Mouse (Mus musculus) layer of hippocampus, adult 9-11 months (tissue): ENCODE data around the gene Bag6.

Experiments used
- DNase-seq: peaks from one replicate; pipeline ENCODE4 v3.0.0; 2022

Gene Bag6

DNA sequence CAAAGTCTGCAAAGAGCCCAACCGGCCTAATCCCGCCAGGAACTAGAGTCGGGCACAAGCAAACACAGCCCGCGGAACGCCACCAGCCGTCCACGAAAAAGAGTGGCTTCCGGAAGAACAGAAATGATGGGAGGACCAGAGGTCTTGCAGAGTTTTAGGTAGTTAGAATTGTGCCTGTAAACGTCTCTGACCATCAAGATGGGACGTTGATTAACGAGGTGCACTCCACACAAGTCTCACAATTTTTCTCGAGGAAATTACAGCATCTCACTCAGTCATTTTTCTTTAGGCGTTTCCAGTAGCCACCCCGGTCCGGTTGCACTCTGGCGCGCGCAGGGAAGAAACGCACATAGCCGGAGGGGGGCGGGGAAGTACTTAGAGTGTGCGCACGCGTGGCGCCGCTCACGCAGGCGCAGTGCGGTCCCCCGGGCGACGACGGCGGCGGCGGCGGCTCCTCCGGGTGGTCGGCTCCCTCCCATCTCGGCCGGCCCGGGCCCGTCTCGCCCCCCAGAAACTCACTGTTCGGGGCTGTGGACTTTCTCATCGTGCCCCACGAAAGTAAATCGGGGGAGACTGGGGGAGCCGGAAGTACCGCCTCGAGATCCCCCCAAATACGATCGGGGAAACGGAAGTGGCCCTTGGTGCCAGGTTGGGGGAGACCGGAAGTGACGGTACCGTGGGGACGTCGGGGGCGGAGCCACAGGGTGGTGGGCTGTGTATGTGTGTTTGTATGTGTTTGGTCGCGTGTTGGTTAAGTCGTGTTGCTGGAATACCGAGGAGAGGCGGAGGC, at the start of gene Bag6:
Bag6 (plus strand) TSS at position 378 of the 790 bp plus-strand sequence.
- DNase-seq = peak; percentile 94

DNA sequence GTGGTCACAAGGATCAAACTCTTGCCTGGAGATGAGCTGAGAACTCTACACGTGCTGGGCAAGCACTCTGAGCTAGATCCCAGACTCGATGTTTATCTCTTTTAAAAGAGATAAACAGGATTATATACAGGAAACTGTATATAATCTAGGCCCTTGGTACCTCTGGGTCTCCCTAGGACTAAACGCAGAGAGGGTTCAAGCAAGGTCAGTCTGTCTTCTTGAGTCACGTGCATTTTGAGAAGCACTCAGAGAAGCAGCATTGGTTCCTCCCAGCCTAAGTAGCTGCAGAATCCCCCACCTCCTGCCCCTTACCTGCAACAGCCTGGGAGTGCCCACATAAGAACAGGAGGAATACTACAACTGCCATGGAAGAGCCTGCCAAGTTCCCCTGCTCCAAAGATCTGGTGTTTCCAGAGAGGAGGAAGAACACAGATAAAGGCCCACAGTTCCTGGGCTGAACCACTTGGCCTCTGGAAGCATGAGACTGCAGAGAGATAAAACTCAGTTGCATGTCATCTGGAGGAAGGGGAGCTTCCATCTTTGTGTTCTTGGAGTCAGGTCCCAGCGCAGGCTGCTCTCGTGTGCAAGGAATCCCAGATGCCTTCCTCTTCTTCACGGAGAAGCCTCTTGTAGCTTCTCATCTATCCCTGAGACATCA, 49.6 kb upstream of the Bag6 start, which contains the start of gene Ly6g6f:
Ly6g6f (minus strand) TSS at position 403 of the 658 bp plus-strand sequence.
- no peak for DNase-seq

DNA sequence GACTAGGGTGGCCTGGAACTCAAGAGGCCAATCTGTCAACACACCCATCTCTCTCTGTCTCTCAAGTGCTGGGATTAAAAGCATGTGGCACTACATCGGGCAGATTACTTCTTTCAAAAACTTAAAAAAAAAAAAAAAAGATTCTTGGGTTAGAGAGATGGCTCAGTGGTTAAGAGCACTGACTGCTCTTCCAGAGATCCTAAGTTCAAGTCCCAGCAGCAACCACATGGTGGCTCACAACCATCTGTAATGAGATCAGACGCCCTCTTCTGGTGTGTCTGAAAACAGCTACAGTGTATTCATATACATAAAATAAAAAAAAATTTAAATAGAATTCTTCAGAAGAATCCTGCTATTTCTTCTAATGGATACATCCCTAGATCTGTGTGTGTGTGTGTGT, 46.8 kb upstream of the Bag6 start:
- DNase-seq = no peak

DNA sequence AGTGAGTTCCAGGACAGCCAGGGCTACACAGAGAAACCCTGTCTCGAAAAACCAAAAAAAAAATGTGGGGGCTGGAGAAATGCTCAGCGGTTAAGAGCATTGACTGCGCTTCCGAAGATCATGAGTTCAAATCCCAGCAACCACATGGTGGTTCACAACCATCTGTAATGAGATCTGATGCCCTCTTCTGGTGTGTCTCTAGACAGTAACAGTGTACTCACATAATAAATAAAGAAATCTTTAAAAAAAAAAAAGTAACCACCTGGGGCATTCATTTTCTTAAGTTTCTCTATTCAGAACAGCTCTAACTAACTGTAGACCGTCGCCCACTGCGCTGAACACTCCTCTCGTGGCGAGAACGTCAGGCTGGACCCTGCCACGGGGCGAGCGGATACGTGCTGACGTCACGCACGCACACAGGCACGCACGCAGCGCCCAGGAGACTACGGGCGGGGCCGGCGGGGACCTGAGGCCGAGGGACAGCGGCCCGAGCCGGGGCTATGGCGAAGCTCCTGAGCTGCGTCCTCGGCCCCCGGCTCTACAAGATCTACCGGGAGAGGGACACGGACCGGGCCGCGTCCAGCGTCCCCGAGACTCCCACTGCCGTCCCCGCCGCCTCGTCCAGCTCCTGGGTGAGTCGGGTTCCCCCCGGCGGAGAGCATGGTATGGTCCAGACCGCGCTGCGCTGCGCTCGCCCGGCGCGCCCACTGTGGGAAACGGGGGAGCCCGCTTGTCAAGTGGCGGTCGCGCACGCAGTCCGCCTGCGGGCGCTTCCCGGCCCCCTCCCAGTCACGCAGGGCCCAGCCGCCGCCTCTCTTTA, 45.9 kb upstream of the Bag6 start, which contains the start of gene Abhd16a:
Abhd16a (plus strand) TSS at position 439 of the 820 bp plus-strand sequence.
- peak; percentile 95 for DNase-seq

DNA sequence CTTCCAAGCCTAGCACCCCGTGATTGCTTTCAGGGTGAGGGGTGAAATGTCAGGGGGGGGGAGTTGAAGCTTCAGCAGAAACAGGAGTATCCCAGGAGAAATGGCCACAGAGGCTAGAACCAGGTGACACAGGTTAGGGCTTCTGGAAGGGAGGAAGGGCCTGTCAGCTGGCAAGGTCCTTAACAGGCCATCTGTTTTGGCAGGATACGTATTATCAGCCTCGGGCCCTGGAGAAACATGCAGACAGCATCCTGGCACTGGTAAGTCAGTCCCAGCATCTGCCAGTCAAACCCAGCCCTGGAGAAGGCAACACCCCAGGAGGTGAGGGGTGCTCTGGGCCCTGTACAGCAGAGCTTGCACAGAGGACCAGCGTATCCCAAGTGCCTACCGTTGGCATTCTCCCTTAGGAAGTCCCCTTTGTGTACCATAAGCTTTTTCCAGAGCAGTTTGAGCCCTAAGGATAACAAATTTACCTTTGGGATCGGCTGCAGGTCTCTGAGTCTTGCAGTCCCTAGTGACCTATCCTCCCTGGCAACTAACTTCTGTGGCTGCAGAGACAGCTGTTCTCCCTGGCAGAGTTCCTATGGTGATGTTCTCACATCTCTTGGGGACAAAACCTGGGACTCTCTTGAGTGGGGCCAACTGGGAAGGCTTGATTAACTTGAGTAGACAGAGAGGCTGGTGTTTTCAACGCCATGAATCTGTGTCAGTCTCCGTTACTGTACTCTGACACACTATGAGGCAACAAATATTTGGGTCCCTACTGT, 44.6 kb upstream of the Bag6 start:
- DNase-seq = no peak

DNA sequence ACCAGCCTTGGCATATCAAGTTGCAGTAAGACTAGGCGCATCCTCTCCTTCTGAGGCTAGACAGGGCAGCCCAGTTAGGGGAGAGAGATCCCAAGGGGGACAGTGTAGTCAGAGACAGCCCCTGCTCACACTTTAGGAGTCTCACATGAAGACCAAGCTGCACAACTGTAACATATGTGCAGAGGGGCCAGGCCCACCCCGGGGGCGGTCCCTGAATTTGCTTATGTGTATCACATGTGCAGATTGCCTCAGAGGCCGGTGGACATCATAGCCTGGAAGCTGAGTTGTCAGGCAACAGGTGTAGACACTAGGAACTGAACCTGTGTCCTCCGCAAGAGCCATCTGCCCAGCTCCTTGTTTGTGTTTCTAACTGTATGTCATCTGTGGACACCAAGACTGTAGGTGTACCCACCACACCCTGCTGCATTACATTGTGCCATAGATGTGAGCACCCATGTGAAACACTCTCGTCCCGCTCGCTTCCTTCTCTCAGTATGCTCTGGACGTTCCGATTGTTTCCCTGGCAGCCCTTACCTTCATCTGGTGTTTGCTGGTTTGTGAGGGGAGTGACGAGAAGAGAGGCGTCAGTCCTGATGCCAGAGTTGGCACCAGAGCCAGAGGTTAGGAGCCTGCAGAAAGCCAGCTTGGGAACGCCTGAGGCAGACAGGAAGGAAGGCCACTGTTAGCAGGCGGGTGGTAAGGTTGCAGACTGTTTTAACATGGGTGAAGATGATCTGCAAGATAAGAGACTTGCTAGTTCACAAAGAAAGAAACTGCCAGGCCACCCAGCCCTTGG, 42.4 kb upstream of the Bag6 start:
- no peak for DNase-seq

DNA sequence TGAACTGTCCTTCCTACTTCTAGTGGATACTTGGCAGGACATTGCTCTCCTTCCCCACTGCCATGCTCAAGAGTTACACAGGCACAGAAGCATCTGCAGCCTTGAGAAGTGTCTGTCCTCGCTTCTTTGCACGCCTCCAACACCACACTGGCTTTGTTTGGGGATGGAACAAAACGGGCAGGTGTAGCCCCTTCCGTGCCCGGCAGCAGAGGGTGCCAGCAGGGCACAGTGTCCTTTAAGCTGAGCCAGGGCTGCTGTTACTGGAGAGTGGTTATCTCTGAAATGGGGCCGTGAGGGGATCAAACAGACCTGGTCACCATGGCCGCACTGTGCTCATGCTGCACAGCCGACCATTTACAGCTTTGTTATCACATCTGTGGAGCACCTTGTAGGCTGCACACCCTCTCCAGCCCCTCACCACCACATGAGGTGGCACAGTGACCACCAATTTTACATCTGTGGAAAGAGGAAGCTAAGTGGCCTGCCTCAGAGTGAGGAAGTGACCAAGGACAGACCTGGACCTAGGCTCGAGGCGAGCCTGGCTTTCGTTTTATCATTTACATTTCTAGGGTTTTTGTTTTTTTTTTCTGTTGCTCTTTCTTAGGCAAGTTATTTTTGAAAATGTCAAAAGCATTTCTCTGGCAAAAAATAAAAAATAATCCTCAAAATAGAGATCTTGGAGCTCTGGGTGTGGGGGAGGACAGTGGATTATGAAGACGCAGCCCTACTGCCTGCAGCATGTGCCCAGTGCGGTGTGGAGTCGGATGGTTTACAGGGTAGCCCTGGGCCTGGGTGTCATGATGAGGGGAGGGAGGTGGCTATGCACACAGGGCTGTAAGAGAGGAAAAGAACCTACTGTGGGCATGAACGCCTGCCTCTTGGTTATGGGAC, 40.3 kb upstream of the Bag6 start:
- no peak for DNase-seq

DNA sequence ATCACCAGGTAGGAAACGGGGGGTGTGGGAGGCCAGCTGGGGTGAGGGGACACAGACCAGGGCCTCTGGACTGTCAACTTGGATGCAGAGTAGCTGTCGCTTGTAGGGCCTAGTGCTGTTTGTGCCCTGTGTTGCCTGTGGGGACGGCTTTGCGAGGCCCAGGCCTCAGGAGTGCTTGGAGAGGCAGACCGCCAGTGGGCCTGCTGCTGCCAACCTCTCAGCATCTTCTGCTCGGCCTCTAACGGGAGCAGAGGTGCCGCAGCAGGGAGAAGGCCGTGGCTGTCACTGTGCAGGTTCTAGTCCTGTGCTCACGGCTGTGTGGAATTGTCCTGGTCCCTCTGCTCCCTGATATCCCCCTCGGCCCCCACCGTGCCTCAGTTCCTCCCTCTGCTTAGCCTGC, 38.4 kb upstream of the Bag6 start:
- DNase-seq = no peak

DNA sequence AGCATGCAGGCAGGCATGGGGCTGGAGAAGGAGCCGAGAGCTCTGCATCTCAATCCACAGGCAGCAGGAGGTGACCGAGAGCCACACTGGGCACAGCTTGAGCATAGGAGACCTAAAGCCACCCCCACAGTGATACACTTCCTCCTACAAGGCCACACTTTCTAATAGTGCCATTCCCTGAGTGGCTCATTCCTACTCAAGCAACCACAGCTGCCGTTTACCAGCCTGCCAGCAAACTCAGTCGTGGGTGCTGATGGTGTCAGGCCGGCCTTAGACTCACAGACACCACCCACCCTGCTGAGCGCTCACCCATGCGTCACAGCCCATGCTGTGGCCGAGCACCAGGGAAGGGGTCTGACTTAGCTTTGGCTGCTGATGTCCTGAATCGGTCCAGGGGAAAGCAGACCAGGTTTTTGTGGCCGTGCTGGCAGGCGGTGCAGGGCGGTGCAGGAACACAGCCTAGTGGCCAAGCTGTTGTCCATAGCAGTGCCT, 37.8 kb upstream of the Bag6 start:
- DNase-seq = peak; percentile 61

DNA sequence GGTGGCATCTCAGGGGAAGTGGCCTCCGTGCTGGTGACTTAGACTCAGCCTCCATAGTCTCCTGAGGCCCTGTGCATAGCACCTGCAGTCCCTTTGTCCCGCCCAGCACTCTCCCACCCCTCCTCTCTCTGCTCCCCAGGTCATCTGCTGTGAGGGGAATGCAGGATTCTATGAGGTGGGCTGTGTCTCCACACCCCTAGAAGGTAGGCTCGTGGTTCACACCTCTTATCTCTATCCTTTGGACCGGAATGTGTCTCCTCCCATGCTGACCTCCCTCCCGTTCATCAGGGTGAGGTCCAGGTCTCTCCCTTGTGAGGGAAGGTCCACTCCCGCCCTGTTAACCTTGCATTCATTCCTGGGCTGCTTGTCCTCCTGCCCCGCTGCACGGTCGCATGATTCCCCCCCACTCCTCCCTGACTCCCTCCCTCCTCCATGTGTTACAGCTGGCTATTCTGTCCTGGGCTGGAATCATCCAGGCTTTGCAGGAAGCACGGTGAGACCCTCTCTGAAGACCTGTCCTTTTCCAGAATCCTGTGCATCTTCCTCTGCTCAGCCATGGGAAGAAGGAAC, 34.7 kb upstream of the Bag6 start:
- DNase-seq = no peak

DNA sequence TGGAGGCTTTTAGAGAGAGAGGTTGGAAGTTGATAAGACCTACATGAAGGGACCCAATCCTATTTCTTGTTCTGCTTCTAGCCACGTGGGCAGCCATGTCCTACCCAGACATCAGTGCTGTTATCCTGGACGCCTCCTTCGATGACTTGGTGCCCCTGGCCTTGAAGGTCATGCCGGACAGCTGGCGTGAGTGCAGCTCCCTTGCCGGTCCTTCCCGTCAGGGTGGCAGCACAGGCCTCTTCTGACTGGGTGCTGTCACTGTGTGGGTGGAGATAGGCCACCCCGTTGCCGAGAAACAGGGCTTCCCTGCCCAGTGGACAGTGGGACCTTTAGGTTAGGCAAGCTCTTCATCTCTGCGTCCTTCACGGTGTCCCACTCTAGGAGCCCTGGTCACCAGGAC, 33.8 kb upstream of the Bag6 start:
- no peak for DNase-seq

DNA sequence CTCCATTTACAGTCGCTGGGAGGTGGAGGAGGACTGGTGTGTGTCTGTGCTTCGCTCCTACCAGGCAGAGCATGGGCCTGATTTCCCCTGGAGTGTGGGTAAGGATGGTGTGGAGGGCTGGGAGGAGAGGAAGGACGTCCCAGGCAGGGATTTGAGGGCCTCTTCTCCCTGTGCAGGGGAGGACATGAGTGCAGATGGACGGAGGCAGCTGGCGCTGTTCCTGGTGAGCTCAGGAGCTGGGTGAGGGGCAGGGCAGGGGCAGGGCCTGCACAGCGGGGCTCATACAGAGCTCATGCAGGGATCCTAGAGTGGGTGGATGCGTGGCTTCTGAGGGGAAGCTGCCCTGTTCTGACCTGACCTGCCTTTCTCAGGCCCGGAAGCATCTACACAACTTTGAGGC, 32.7 kb upstream of the Bag6 start:
- no peak for DNase-seq

DNA sequence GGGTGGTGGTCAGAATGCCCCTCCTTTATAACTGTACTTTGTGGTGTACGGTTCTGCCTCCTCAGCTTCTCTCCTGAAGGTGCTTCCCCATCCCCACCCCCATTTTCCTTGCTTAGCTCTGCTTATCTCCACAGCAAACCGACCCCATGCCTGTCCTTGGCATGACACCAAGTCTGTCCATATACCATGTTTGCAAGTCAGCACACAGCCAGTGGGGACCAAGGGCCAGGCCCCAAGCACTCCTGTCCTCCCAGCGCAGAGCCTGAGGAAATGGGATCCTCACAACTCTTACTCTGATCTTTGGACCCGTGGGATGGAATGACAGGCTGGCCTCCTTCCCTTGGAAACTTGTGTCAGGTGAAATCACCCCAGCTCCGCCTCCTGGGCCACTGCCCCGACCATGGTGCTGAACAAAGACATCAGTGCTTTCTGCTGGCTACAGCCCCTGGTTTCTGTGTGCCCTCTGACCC, 31.7 kb upstream of the Bag6 start:
- no peak for DNase-seq

DNA sequence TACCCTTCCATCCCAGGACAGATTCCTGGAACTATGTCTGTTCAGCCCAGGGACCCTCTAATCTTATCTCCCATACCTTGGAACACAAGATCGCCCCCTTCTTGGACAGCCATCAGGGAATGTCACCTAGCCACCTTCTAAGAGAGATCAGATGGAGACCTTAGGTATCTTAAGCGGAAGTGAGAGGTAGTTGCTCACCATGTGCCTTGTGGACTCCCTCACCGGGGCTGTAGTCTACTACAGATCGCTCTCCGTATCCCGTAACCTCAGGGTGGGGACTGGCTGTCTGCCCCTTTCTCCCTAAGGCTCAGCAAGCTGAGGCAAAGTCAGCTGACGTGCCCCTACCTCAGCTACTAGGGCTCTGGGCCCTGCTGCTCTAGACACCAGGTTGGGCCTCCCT, 30.9 kb upstream of the Bag6 start:
- no peak for DNase-seq

DNA sequence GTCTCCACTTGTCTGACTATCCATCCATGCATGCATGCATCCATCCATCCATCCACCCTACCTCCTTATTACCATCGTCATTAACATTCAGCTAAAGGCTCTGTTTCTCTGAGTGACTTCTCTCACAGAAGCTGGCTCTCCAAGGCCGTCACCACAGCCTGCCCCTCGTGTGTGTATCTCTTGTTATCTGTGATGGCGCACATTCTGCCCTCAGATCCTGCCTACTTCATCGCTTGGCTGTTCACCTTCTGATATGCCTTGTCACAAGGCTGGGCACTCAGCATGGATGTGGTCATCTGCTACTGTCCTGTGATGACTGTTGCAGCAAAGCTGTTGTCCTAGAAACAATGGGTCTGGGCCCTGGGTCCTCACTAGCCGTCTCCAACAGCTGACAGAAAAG, 30.2 kb upstream of the Bag6 start:
- no peak for DNase-seq

DNA sequence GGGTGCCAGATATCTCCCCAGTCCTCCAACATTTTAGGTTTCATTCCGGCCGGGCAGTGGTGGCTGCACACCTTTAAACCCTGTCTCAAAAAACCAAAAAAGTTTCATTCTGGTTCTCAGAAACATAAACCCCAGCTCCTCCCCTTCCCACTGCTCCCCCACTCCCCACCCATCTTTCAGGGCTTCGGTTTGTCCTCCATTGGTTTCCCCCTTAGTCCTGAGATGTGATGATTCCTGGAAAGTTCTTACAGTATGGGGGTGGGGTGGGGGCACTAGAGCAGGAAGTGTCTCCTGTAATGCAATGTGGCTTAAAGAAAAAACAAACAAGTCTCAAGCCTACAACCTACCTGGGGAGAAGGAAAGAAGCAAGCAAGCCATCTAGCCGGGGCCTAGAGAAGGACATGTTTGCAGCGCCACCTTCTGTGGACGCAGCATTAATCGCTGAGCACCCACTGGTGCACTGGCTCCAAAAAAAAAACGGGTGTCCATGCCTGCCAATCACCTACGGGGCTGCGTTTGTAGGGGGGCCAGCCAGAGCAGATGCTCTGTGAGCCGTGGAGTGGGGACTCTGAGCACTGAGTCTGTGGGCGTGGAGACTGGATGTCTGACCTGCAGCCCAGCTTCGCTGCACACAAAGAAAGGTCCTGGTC, 29.1 kb upstream of the Bag6 start:
- DNase-seq = no peak

DNA sequence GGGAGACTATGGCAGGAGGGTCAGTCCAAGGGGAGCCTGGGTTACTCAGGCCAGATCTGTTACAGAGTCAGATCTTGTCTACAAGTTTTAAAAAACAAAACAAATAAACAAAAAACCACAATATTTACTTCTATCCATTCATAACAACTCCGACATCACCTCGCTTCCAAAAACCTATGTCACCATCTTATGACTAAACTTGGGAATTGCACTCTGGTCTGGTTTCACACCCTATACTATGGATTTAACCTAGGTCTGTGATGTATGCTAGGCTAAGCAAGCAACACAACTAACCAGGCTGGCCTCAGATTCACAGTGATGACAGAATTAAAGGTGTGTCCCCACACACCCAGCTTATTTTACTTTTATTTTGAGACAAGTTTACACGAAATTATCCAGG, 28.5 kb upstream of the Bag6 start:
- no peak for DNase-seq

DNA sequence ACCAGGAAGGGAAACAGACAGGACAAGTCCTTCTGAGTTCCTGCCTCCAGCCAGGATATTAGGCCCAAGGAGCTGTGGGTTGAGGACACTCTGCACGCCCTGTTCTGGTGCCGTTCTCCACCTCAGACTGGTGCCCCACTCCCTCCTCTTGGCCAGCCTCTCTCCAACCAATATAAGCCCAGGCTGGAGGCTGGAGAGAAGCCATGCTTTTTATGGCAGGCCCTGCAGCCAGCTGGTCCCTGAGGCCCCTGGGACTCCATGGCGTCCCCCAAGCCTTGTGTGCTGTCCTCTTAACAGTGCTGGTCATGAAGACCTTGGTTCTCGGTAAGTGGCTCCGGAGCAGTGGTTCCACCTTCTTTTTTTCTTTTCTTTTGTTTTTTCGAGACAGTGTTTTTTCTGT, 26.9 kb upstream of the Bag6 start, which contains the start of gene Ly6g5c:
Ly6g5c (plus strand) TSS at position 183 of the 400 bp plus-strand sequence.
- DNase-seq = no peak

DNA sequence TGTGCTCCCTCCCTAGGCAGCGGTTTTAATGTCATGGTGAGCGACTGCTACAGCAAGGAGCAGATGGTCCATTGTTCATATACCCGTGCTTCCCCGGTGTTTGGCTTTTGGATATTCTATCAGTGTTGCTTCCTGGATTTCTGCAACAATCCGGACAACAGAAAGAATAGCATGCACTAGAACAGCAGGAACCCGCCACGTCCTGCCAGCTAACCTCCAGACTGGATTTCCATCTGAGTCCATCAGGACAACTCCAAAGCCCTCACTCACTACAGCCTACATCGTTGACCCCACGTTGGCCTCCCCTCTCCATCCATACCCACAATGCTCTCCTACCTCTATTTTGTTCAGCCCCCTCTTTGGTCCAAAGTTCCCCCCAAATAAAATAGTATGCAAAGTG, 23.2 kb upstream of the Bag6 start:
- DNase-seq = no peak
